Mouse (Mus musculus): ENCODE measurements around the gene Fgfr2.

GRCm38 (mm10) chr7:130564596-130564995, 2558.6 kb downstream of the Fgfr2 start:
- TF ChIP-seq POLR2A (IDR thresholded peaks at IDR 0.05; ENCODE audit: low read depth, low read length): no peak
- no peak for TF ChIP-seq CTCF (IDR thresholded peaks at IDR 0.05; ENCODE audit: borderline replicate concordance, insufficient read depth, low read length)
